Mouse (Mus musculus) left cerebral cortex, adult 8-10 months (tissue): Measurements from ENCODE around the gene Lrp1. TPM values are rescaled to one million over a fixed set of nuclear protein-coding genes. Genes with fewer than 3 reads are reported as not detected.

Experiments
- DNase-seq, 2 experiments: peaks; one replicate each; pipeline ENCODE4 v3.0.0; 2022; ENCODE audit warnings: low spot score in 2 of 2
- total RNA-seq, 4 experiments: library from RNA; stranded (reverse); gene quantifications; 2 replicates each; pipeline ENCODE4 v1.2.4; 2022

Gene Lrp1
- total RNA-seq, 4 experiments from 2014 or later = 295 to 337 (median 306) TPM

DNA sequence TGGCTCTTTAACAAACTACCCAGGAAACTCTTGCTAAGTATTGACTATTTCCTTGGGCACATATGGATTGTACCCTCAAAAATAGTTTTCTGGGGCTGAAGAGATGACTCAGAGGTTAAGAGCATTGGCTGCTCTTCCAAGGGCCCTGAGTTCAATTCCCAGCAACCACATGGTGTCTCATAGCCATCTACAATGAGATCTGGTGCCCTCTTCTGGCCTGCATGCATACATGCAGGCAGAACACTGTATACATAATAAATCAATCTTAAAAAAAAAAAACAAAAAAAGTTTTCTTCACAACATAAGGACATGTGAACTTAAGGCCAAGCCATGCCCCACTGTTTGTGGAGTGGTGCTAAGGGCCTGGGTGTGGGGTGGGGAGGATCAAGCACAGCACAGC is 59.8 kb downstream of the Lrp1 start:
- DNase-seq = no peak

DNA sequence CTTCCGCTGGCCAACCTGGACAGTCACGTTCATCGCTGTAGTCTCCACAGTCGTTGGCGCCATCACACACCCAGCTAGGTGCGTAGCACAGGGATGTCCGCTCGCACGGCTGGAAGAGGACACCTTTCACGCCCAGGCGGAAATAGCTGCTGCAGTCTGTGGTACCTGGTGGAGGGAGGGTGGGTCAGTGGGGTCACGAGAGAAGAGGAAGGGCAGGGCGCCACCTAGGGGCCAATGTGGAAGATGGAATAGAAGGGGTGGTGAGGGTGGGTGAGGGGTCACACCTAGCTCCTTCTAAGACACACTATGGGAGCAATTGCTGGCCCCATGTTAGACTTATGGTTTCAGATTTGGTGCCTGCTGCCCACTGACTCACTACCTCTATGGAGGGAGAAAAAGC is 63.6 kb downstream of the Lrp1 start:
- no peak for DNase-seq

DNA sequence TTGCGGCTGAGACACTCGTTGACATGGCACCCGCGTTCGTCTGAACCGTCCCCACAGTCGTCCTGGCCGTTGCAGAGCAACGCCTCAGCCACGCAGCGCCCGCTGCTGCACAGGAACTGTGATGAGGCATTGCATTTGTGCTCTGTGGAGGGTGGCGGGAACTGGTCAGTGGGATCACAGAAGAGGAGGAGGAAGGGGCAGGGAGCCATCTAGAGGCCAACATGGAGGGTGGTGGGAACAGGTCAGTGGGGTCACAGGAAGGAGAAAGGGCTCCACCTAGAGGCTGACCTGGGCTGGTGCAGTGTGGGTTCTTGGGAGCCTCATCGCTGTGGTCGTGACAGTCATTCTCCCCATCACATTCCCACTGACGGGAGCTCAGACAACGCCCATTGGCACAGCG is 65.2 kb downstream of the Lrp1 start:
- DNase-seq = no peak

DNA sequence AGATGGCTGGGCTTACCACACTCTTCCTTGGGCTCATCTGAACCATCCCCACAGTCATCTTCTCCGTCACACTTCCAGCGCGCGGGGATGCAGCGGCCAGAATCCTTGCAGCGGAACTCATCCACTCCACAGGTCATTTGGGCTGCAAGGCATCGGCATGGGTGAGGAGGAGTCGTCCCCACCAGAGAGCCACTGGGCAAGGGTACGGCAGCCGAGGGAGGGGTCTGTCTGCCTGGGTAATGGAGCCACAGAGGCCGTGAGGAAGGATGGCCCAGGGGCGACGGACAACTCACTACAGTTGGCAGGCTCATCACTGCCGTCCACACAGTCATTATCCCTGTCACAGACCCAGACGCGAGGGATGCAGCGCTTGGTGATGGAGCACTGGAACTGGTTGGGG is 71.1 kb downstream of the Lrp1 start:
- no peak for DNase-seq

DNA sequence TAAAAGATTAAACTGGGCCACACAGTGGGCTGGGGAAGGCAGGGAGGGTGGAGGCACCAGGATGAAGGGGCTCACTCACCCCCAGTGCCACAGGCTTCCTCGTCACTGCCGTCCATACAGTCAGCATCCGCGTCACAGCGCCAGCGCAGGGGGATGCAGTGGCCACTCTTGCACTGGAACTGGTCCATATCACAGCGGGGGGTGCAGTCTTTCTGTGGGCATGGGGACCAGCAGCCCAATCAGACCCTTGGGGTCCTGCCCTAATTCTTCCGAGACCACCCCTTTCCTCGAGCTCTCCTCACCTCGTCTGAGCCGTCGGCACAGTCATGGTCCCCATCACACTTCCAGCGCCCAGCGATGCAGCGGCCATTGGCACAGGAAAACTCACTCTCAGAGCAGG is 72.7 kb downstream of the Lrp1 start:
- DNase-seq = no peak

DNA sequence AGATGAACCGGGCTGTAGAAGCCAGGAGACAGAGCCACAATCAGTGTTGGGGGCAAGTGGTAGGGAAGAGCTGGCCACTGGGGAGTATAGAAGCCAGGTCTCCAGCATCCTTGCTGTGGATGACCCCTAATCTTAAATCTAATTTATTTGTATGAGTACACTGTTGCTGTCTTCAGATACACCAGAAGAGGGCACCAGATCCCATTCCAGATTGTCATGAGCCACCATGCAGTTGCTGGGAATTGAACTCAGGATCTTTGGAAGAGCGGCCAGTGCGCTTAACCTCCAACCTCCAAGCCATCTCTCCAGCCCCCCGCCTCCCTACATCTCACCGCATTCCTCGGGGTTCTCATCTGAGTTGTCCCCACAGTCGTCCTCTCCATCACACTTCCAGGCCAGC is 74.4 kb downstream of the Lrp1 start:
- DNase-seq = no peak

DNA sequence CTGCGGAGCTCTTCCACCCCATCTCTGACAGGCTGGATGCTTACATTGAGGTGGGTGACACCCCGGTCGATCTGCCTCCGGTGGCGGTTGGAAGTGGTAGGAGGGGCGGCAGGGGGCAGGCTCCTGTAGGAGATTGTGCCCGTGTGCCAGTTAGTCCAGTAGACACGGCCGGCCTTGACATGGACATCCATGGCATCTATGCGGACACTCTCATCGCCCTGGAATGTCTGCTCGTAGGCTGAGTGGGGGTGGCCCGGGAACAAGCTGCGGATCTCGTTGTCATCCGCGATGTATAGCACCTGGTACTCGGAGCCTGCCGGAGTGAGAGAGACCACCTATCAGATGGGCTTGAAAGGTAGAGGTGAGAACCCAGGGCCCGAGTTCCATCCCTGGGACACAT is 76.6 kb downstream of the Lrp1 start:
- DNase-seq = no peak

DNA sequence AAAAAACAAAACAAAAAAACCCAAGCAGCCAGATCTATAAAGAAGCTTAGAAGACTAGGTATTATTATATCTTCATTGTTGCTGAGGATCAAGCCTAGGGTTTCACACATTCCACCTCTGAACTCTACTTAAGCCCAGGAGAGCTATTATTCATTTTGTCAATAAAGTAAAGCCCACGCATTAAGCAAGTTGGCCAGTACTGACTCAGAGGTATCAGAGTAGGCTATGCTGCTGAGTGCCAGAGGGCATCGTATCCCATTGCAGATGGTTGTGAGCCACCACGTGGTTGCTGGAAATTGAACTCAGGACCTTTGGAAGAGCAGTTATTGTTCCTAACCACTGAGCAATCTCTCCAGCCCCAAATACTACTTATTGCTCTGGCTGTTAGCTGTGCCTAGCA is 77.0 kb downstream of the Lrp1 start:
- no peak for DNase-seq

DNA sequence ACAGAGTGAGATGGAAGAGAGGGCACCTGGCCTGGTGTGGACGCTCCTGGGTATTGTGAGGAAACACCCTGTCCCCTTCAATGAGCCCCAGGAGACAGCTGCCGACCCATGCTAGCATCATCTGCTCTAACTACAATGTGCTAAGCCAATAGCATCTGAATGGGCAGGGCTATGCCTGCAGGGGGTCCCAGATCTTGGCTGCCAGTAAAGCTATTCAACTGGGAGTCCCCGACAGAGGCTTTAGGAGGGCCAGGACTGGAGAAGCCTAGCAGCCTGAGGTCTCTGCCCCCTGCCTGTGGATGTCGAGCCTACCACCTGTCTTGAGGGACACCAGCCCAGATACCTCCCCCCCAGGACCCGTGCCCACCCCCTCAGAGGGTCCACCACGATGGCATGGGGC is 78.2 kb downstream of the Lrp1 start:
- DNase-seq = no peak

DNA sequence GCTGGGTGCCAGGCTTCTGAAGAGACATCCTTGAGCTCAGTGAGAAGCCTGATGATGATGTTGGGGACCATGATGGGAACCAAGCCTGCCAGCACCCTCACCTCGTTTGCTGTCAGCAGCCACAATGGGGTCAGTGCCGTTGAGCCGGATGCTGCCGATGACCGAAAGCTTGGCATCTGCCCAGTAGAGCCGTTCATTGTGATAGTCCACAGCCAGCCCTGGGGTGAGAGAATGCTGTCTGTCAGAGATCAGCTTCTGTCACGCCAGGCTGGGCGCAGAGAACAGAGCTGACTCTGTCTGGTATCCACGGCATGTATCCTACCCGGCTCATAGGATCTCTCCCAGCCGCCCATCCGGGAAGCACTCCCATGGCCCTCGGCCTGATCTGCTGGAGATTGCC is 78.9 kb downstream of the Lrp1 start:
- DNase-seq = no peak

DNA sequence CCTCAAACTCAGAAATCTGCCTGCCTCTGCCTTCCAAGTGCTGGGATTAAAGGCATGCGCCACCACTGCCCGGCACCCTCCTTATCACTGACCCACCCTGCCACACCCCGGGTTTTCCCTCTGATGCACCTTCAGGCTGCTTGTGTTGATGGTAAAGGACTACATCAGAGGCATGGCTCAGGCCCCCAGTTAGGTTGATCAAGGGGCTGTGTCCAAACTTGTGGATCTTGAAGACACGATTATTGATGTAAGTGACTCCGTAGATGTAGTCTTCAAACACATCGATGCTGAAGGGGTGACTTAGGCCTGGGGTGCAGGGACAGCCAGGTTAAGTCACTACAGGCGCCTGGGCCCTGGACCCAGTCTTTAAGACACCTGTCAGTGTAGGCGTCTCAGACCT is 79.4 kb downstream of the Lrp1 start:
- DNase-seq = no peak

DNA sequence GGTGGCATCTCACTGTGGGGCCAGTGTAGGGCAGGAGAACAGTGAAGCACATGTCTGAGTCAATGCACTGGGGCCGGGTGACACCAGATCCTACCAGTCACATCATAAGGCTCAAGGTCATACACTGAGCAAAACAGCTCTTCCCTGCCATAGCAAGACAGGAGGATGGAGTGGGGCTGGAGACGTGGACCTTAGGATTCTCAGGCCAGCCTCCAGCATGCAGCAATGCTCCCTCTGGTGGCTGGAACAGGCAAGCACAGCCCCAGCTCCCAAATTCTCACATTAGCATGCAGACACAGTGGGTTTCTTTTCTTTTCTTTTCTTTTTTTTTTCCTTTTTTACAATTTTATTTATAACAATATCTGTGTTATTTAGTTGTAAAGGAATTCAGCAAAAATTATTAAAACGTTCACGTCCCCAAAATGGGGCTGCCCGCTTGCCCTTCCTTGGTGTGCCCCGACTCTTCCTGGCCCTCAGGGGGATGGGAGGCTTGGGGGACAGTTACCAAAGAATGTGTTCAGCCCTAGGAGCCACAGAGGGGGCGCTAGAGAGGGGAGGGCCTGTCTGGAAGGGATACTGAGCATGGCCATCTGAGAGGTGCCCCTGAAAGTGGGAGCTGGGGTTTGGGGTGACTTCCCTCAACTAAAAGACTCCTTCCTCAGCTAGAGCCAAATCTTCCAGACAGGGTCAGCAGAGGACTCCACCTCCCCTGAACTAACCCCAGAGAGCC is 82.9 kb downstream of the Lrp1 start:
- DNase-seq = peak; percentile 65 to 76

DNA sequence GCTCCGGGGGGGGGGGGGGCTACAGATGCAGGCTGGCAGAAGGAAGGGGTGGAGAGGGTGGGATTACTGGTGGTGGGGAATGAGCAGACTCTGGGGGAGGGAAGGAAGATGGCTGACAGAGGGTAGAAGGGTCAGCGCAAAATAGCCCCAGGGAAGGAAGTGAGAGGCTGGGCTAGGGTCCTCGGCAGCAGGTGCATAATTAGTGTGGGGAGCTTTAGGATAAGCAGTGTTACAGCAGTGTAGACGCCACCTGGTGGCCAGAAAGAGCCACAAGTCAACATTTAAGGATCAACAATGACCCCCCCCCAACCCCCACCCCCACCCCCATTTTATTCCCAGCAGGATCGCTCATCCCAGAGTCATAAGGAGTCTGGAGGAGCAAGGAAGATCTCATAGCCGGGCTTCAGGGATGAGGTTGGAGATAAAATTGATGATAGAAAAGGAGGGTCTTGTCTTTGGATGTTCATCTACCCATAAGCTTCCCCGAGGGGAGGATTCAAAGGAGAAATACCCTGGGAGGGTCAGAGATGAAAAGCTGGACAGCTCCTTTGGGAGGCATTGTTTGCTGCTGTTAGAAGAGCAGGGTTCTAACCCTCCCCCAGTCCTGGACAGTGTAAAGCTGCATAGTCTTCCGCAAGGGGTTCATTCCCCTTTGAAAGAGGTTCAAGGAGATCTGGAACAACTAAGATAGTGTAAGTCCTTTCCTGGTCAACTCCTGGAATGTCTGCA is 84.2 kb downstream of the Lrp1 start:
- DNase-seq = no peak

DNA sequence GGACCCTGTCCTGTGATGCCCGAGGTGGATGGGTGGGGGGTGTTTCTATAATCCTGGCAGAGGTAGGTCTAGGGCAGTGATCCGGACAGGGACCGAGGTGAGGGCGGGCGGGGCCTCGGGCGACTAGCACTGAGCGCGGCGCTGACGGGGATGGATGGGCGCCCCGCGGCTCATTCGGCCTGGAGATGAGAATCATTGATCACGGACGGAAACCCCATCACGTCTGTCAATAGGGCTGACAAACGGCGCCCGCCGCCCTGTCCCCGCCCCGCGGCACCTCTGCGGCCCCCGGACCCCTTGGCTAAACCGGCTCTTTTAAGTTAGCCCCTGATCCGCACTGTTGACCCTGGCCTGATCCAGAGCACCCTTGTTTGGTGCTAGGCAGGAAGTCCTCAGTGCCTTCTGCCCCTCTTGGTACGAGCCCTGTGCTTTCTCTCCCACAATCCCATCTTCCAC is 86.0 kb downstream of the Lrp1 start:
- no peak for DNase-seq

DNA sequence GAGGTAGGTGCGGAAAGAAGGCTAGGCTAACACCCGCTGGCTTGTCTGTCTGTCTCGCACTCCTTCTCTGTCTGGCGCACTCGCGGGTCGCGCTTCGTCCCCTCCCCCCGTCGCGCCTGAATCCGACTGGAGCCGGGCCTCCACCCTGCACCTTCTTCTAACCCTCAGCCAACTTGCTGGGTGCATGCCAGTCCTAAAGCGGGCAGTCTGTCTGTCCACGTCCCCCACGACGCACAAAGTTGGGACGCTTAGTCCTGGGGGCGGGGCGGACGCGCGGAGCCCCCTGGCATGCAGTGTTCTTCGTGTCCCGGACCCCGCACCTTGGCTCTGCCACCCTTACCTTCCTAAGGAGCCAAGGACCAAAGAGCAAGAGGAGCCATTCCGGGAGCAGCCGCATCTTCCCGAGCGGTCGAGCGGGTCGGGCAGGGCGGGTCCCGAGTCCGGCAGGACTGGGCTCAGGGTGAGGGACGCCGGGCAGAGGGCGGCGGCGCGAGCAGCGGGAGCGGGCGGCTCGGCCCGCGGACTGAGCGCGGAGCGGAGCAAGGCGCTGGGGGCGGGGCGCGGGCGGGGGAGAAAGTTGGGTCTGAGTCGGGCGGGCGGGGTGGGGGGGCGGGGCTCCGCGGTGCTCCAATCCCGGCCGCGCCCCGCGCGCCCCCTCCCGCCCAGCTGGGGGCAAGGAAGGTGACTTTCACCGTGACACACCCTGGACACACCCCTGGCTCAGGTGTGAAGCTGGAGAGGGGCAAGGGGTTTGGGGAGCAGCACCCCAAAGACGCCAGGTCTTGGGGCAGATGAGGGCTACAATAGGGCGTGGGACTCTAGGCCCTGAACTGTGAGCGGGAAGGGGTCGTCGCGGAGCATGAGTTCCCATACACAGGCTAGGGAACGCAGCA is 86.7 kb downstream of the Lrp1 start, which contains the start of gene Nxph4:
Nxph4 (minus strand) TSS at position 524 of the 893 bp plus-strand sequence.
- DNase-seq = no peak

DNA sequence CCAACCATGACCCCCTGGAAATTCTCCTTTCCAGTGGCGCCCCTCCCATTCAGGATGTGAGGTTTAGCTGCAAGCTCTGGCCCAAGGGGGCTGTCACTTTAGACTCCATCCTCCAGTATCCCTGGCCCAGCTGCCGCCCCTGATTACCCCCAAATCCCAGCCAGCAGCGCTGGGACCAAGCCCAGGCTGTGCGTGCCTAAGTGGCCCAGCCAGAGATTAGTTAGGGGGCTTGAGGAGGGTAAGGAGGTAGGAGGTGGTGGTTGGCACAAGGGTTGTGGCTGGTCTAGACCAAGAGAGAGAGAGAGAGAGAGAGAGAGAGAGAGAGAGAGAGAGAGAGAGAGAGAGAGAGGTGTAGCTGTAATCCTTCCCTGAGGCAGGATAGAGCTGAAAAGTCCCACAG is 89.4 kb downstream of the Lrp1 start:
- no peak for DNase-seq

DNA sequence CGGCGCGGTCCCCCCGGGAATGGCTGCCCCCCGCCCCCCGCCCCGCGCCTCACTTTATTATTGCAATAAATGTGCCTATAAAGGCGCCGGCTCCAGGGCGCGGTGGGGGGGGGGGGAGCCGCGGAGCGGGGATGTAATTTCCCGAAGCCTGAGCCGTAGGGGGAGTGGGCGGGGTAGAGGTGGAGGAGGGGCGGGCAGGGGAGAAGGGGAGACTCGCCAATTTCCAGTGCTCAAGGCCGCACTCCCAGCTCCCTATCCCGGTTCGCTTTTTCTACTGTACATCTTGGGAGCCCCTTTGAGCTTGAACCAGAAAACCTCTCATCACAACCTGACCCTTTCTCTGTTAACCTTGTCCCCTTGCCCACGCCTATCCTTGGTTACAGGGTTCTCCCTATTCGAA is 90.0 kb downstream of the Lrp1 start:
- DNase-seq = no peak

DNA sequence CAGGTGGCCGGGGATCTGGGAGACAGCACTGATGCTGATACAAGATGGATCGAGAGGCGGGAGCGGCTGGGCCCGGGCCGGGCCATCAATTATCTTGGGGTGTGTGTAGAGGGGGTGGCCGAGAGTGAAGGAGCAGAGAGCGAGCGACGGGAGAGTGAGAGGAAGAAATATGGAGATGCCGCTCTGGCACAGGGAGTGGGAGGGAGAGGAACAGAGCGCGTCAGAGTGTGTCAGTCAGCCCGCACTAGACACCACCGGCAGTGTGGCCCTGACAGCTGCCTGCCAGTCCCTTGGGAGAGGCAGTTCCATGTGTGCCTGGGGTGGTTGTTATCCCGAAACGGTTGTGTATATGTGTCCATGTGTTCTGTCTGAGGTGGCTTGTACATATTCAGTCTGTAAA is 93.5 kb downstream of the Lrp1 start:
- no peak for DNase-seq

DNA sequence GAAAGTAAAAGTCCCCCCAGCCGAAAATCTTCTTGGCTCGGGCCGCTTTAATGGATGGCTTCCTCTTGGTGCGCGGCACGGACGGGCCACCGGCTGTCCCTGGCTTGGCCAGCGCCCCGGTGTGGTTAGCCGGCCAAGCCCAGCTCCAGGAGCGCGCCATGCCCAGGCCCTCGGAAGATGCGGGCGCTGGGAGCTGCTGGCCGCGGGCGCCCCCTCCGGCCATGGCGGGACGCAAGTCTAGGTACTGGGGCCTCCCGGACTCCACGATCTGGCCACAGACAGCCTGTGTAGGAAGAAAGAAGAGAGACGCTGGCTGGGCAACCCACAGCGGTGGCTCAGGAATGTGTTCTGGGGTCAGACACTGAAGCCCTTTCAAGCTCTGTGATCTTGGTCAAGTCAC is 94.3 kb downstream of the Lrp1 start:
- DNase-seq = no peak

DNA sequence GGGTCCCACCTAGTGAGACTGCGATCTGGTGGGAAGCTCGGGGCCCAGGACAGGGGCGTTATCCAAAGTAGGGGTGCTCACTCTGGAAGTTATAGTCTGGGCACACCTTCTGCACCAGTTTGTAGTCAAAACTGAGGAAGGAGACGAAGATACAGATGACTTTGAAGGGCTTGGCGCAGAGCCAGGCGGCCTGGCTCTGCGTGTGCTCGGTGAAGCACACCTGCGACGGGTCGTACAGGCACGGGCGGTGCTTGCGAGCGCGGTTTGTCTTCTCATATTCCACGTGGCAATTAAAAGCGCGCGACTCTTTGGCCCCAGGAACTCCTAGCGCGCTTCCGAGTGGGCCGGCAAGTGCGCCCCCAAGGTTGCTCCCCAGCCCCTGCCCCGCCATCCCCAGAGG is 94.9 kb downstream of the Lrp1 start:
- DNase-seq = no peak

DNA sequence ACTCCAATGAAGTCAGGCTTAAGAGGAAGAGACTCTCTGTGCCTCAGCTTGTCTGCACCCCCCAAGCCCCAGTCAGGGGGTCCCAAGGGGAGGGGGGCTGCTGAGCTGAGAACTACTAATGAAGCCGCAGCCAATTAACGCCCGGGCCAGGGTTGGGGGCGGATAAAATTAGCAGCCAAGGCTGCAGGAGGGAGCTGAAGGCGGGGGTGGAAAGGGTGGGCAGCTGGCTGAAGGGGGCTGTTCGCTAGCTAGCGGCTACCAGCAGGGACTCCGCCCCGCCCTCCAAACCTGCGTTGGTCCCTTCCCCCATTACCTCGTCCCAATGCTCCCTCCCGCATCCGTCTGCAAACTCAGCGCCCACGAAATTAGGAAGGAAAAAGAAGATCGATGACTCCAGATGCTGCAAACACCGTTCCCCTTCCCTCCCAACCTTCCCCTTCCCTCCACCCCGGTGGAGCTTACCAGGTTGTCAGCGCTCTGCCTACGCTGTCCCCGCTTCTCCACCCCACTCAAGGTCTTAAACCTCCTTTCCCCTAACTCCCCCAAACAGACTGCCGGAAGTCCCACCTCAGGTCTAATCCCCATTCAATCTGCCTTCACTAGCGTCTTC is 96.2 kb downstream of the Lrp1 start:
- no peak for DNase-seq
